Mouse (Mus musculus): ENCODE data around the gene Zfp207.

GRCm38 (mm10) chr11:80453198-80453597 lies 70.1 kb downstream of the Zfp207 start:
- TF ChIP-seq CTCF (conservative IDR thresholded peaks at IDR 0.05; ENCODE audit: low read length) (no peak), POU5F1 (IDR thresholded peaks at IDR 0.05; ENCODE audit: borderline replicate concordance, low read length) (no peak)
